In the genomic region with DNA sequence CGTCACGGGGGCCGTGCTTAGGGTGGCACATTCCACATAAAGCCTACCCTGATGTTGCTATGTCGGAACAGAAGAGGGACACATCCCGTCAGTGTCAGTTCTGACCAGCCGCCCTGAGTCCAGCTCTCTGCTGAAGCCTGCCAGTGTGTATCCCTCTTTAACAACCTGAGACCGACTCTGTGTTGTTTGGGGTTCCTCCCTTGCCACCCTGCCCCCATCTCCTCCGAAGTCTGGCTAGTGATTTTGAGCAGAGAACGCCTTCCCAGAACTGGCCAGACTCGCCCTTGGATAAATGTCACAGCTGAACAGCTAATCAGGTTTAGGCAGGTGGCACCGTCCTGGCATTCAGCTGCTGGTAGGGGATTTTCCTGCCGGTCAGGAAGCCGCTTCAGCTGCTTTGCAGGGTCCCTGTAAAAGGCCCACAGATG, we compare ENCODE assay signal across 8 mouse cellular contexts. TPM values are rescaled to one million over a fixed set of nuclear protein-coding genes. Genes with fewer than 3 reads are reported as not detected.
DNase-seq lines count a peak whose midpoint lies in the region; ATAC-seq and TF ChIP-seq lines count a peak whose summit lies in the region.

No protein-coding gene starts in this region.

- DNase-seq in adrenal gland, adult 2 months = peak; percentile 47
- DNase-seq in adrenal gland, postnatal 25 days = no peak
- peak; percentile 6 for DNase-seq in thymus, postnatal 0 days (ENCODE audit: low spot score)
- DNase-seq in thymus, adult 18-20 months = no peak
- DNase-seq in liver, embryonic 14.5 days (ENCODE audit: low read depth in 3 of 3, low spot score in 3 of 3) = peak in 1 of 3 experiments; percentile 78
- DNase-seq in gastrocnemius, postnatal 14 days = no peak

- ATAC-seq in hindbrain, embryonic 12.5 days (ENCODE audit: low FRiP score) = no peak
- ATAC-seq in liver, embryonic 14.5 days (ENCODE audit: insufficient read depth) = peak; percentile 33
- ATAC-seq in stomach, embryonic 16.5 days (ENCODE audit: insufficient read depth, low FRiP score) = peak; percentile 1; the same call in 1 of the 2 replicates

- H3K36me3 ChIP-seq in hindbrain, embryonic 12.5 days = no peaks in the 10 kb centered on the region
- peaks cover 5% of the 10 kb centered on the region; the same call in 1 of the 2 replicates for H3K36me3 ChIP-seq in liver, embryonic 14.5 days (replicated peaks; ENCODE audit: control insufficient read depth, insufficient read depth, low read depth)
- H3K36me3 ChIP-seq in stomach, embryonic 16.5 days (ENCODE audit: control insufficient read depth, insufficient read depth, low read length) = peaks cover 7% of the 10 kb centered on the region; the same call in 1 of the 2 replicates

- peaks cover 34% of the 10 kb centered on the region for H3K4me1 ChIP-seq in hindbrain, embryonic 12.5 days
- peaks cover 27 to 28% of the 10 kb centered on the region in 2 experiments for H3K4me1 ChIP-seq in liver, embryonic 14.5 days (replicated peaks; ENCODE audit: control insufficient read depth in 2 of 2, insufficient read depth in 2 of 2, low read length in 1 of 2)
- peaks cover 43% of the 10 kb centered on the region for H3K4me1 ChIP-seq in stomach, embryonic 16.5 days (ENCODE audit: control insufficient read depth, insufficient read depth, low read length)

- intact Hi-C loops in gastrocnemius, postnatal 14 days (cut with DNase I; ENCODE audit: low total_unique reads) = no loop called here

- peaks cover 50% of the 10 kb centered on the region for H3K27me3 ChIP-seq in hindbrain, embryonic 12.5 days
- peaks cover 15% of the 10 kb centered on the region for H3K27me3 ChIP-seq in liver, embryonic 14.5 days (ENCODE audit: control insufficient read depth, insufficient read depth, low read length)
- H3K27me3 ChIP-seq in stomach, embryonic 16.5 days (ENCODE audit: control insufficient read depth, insufficient read depth, low read length) = no peaks in the 10 kb centered on the region

- H3K9me3 ChIP-seq in hindbrain, embryonic 12.5 days (replicated peaks) = no peaks in the 10 kb centered on the region
- H3K9me3 ChIP-seq in liver, embryonic 14.5 days (ENCODE audit: control insufficient read depth, low read length) = no peaks in the 10 kb centered on the region
- H3K9me3 ChIP-seq in stomach, embryonic 16.5 days (replicated peaks; ENCODE audit: control insufficient read depth, low read length) = no peaks in the 10 kb centered on the region

- TF ChIP-seq EP300 in liver, embryonic 14.5 days (IDR thresholded peaks at IDR 0.05; ENCODE audit: low read depth) = no peak

- H3K4me3 ChIP-seq in hindbrain, embryonic 12.5 days = peak overlapping the region; percentile 70
- H3K4me3 ChIP-seq in liver, embryonic 14.5 days (ENCODE audit: insufficient read depth in 1 of 2, low read depth in 2 of 2, low read length in 2 of 2) = peak overlapping the region; percentile 59 to 92
- H3K4me3 ChIP-seq in stomach, embryonic 16.5 days (replicated peaks; ENCODE audit: low read length) = peak overlapping the region; percentile 68

- no peak overlapping the region for H3K27ac ChIP-seq in hindbrain, embryonic 12.5 days
- H3K27ac ChIP-seq in liver, embryonic 14.5 days = peak overlapping the region; percentile 85
- H3K27ac ChIP-seq in stomach, embryonic 16.5 days (ENCODE audit: low read length) = peak overlapping the region; percentile 93

- H3K9ac ChIP-seq in hindbrain, embryonic 12.5 days = peak overlapping the region; percentile 65; the same call in 1 of the 2 replicates
- H3K9ac ChIP-seq in liver, embryonic 14.5 days (replicated peaks) = peak overlapping the region; percentile 61
- H3K9ac ChIP-seq in stomach, embryonic 16.5 days (ENCODE audit: low read length) = peak overlapping the region; percentile 82

- H3K4me2 ChIP-seq in hindbrain, embryonic 12.5 days (replicated peaks) = peak overlapping the region; percentile 100
- peak overlapping the region; percentile 100 for H3K4me2 ChIP-seq in liver, embryonic 14.5 days (ENCODE audit: low read depth)
- H3K4me2 ChIP-seq in stomach, embryonic 16.5 days (ENCODE audit: low read depth, low read length) = peak overlapping the region; percentile 99

- WGBS in hindbrain, embryonic 12.5 days = 11% methylated on average over 13 of the region's 13 CpGs
- 6% methylated on average over 13 of the region's 13 CpGs for WGBS in liver, embryonic 14.5 days (ENCODE audit: insufficient replicate concordance)
- 12% methylated on average over 13 of the region's 13 CpGs for WGBS in stomach, embryonic 16.5 days

- no peak for TF ChIP-seq CTCF in liver, embryonic 14.5 days (IDR thresholded peaks at IDR 0.05; ENCODE audit: low read depth)

RNA-seq across cellular contexts. Expression of gene Klhl21, which starts 2.1 kb away (rescaled TPM):
- 10 to 100 TPM; 17.8 to 23.7 TPM for total RNA-seq in adrenal gland, adult 2 months (2021)
- 70.8 and 71.2 TPM in 2 replicates for polyA plus RNA-seq in adrenal gland, adult 2 months (2012; rRNA removed)
- 24.8 and 28.5 TPM in 2 replicates for total RNA-seq in adrenal gland, postnatal 25 days (2021)
- polyA plus RNA-seq in thymus, postnatal 0 days (2015; fragmentation: Nextera tagmentation; extraction: Ambion mirVana) = 8.9 and 10.2 TPM in 2 replicates
- polyA plus RNA-seq in hindbrain, embryonic 12.5 days (2016; fragmentation: Nextera tagmentation; extraction: Ambion mirVana) = 8.0 and 8.2 TPM in 2 replicates
- 4.4 and 5.3 TPM in 2 replicates for polyA plus RNA-seq in liver, embryonic 14.5 days (2012; rRNA removed)
- polyA plus RNA-seq in liver, embryonic 14.5 days (2014; fragmentation: Nextera tagmentation; extraction: Ambion mirVana) = 2.3 and 2.8 TPM in 2 replicates
- 8.2 and 9.9 TPM in 2 replicates for polyA plus RNA-seq in stomach, embryonic 16.5 days (2015; fragmentation: Nextera tagmentation; extraction: Ambion mirVana)
- total RNA-seq in gastrocnemius, postnatal 14 days (2021) = 10 to 100 TPM; 26.9 to 31.8 TPM

RNA-seq across cellular contexts. Expression of gene Phf13, which starts 14.7 kb away (rescaled TPM):
- total RNA-seq in adrenal gland, adult 2 months (2021) = 10 to 100 TPM; 12.1 to 14.2 TPM
- polyA plus RNA-seq in adrenal gland, adult 2 months (2012; rRNA removed) = 22.8 and 24.3 TPM in 2 replicates
- total RNA-seq in adrenal gland, postnatal 25 days (2021) = 14.4 and 19.0 TPM in 2 replicates
- 10.0 and 11.3 TPM in 2 replicates for polyA plus RNA-seq in thymus, postnatal 0 days (2015; fragmentation: Nextera tagmentation; extraction: Ambion mirVana)
- polyA plus RNA-seq in hindbrain, embryonic 12.5 days (2016; fragmentation: Nextera tagmentation; extraction: Ambion mirVana) = 29.2 and 29.7 TPM in 2 replicates
- polyA plus RNA-seq in liver, embryonic 14.5 days (2012; rRNA removed) = 2.8 and 2.9 TPM in 2 replicates
- 3.7 and 5.2 TPM in 2 replicates for polyA plus RNA-seq in liver, embryonic 14.5 days (2014; fragmentation: Nextera tagmentation; extraction: Ambion mirVana)
- 18.3 and 21.0 TPM in 2 replicates for polyA plus RNA-seq in stomach, embryonic 16.5 days (2015; fragmentation: Nextera tagmentation; extraction: Ambion mirVana)
- total RNA-seq in gastrocnemius, postnatal 14 days (2021) = 1 to 10 TPM; 4.1 to 4.4 TPM

RNA-seq across cellular contexts. Expression of gene Zbtb48, which starts 16.8 kb away (rescaled TPM):
- 10 to 100 TPM in 1 of 2 experiments, 1 to 10 TPM in 1; 7.9 to 10.2 TPM for total RNA-seq in adrenal gland, adult 2 months (2021)
- polyA plus RNA-seq in adrenal gland, adult 2 months (2012; rRNA removed) = 9.1 and 10.5 TPM in 2 replicates
- total RNA-seq in adrenal gland, postnatal 25 days (2021) = 11.0 and 11.6 TPM in 2 replicates
- 18.4 and 18.9 TPM in 2 replicates for polyA plus RNA-seq in thymus, postnatal 0 days (2015; fragmentation: Nextera tagmentation; extraction: Ambion mirVana)
- polyA plus RNA-seq in hindbrain, embryonic 12.5 days (2016; fragmentation: Nextera tagmentation; extraction: Ambion mirVana) = 20.4 and 25.2 TPM in 2 replicates
- 8.2 and 10.7 TPM in 2 replicates for polyA plus RNA-seq in liver, embryonic 14.5 days (2012; rRNA removed)
- polyA plus RNA-seq in liver, embryonic 14.5 days (2014; fragmentation: Nextera tagmentation; extraction: Ambion mirVana) = 6.4 and 8.8 TPM in 2 replicates
- polyA plus RNA-seq in stomach, embryonic 16.5 days (2015; fragmentation: Nextera tagmentation; extraction: Ambion mirVana) = 17.0 and 18.0 TPM in 2 replicates
- total RNA-seq in gastrocnemius, postnatal 14 days (2021) = 1 to 10 TPM; 1.8 to 3.3 TPM

RNA-seq across cellular contexts. Expression of gene Thap3, which starts 21.9 kb away (rescaled TPM):
- total RNA-seq in adrenal gland, adult 2 months (2021) = 10 to 100 TPM; 13.8 to 24.1 TPM
- polyA plus RNA-seq in adrenal gland, adult 2 months (2012; rRNA removed) = 64.6 and 88.7 TPM in 2 replicates
- total RNA-seq in adrenal gland, postnatal 25 days (2021) = 24.3 and 32.8 TPM in 2 replicates
- polyA plus RNA-seq in thymus, postnatal 0 days (2015; fragmentation: Nextera tagmentation; extraction: Ambion mirVana) = 30.7 and 41.4 TPM in 2 replicates
- polyA plus RNA-seq in hindbrain, embryonic 12.5 days (2016; fragmentation: Nextera tagmentation; extraction: Ambion mirVana) = 31.7 and 37.0 TPM in 2 replicates
- polyA plus RNA-seq in liver, embryonic 14.5 days (2012; rRNA removed) = 4.8 and 5.0 TPM in 2 replicates
- 4.5 and 5.2 TPM in 2 replicates for polyA plus RNA-seq in liver, embryonic 14.5 days (2014; fragmentation: Nextera tagmentation; extraction: Ambion mirVana)
- 31.8 and 35.7 TPM in 2 replicates for polyA plus RNA-seq in stomach, embryonic 16.5 days (2015; fragmentation: Nextera tagmentation; extraction: Ambion mirVana)
- 10 to 100 TPM; 28.0 to 32.2 TPM for total RNA-seq in gastrocnemius, postnatal 14 days (2021)

RNA-seq across cellular contexts. Expression of gene Tas1r1, which starts 27.6 kb away (rescaled TPM):
- 1 to 10 TPM in 1 of 2 experiments, not detected in 1; 1.4 TPM for total RNA-seq in adrenal gland, adult 2 months (2021)
- 0.09 TPM in 1 of 2 replicates, not detected in the other for polyA plus RNA-seq in adrenal gland, adult 2 months (2012; rRNA removed)
- total RNA-seq in adrenal gland, postnatal 25 days (2021) = 0.09 TPM in 1 of 2 replicates, not detected in the other
- polyA plus RNA-seq in thymus, postnatal 0 days (2015; fragmentation: Nextera tagmentation; extraction: Ambion mirVana) = 0.32 and 0.59 TPM in 2 replicates
- 1.0 and 1.2 TPM in 2 replicates for polyA plus RNA-seq in hindbrain, embryonic 12.5 days (2016; fragmentation: Nextera tagmentation; extraction: Ambion mirVana)
- polyA plus RNA-seq in liver, embryonic 14.5 days (2012; rRNA removed) = 0.03 and 0.06 TPM in 2 replicates
- not detected in 2 replicates for polyA plus RNA-seq in liver, embryonic 14.5 days (2014; fragmentation: Nextera tagmentation; extraction: Ambion mirVana)
- polyA plus RNA-seq in stomach, embryonic 16.5 days (2015; fragmentation: Nextera tagmentation; extraction: Ambion mirVana) = 0.37 and 0.47 TPM in 2 replicates
- 1 to 10 TPM in 1 of 2 experiments, under 1 TPM in 1; 0.80 to 1.3 TPM for total RNA-seq in gastrocnemius, postnatal 14 days (2021)

Comparison
In these comparisons a context has a peak if more than half of its experiments do, and no peak if none do; other contexts are left out.
1. DNase-seq: peak in adrenal gland, adult 2 months (single experiment) and thymus, postnatal 0 days (single experiment); none in adrenal gland, postnatal 25 days (single experiment), thymus, adult 18-20 months (0 of 2) and gastrocnemius, postnatal 14 days (single experiment).
2. Peak in every context shown above with its lines, with median percentiles within 50 percentile points of each other: H3K4me2 ChIP-seq, H3K4me3 ChIP-seq and H3K9ac ChIP-seq.